Mouse (Mus musculus): ENCODE measurements around the gene Ugt1a1.

DNA sequence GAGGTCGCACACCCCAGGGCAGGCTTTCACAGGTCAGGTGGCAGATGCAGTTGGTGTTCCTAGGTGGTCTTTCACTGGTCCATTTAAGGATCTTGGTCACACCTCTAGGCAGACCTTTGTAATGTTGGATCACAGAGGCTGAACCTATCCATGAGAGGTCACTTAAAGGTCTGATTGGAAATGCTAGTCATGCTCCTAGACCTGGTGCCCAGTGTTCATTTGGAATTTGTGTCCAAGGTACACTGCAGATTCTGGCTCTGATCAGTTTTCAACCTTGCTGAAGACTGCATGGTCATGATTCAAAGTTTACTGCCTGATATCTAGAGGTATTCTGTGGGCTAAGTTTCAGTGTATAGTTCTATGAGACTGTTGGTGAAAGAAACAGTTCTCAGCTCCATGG lies 32.1 kb upstream of the Ugt1a1 start:
- no peak for TF ChIP-seq TAL1 (IDR thresholded peaks at IDR 0.05; ENCODE audit: low read length)
- no peak for TF ChIP-seq GATA1 (IDR thresholded peaks at IDR 0.05; ENCODE audit: low read length)

Data from erythroblast, embryonic 14.5 days (primary cell).